Mouse (Mus musculus) midbrain, postnatal 0 days (tissue): ENCODE measurements around the gene Aarsd1. TPM values are rescaled to one million over a fixed set of nuclear protein-coding genes. Genes with fewer than 3 reads are reported as not detected.

ENCODE experiments used
- ATAC-seq: fragments of 200-750 bp; cut with Nextera tagmentation; 2 replicates; pipeline ENCODE4 v1.8.0; 2017; ENCODE audit warnings: moderate number of reproducible peaks, mild to moderate bottlenecking, moderate TSS enrichment, moderate library complexity; ENCODE audit not compliant: low FRiP score
- DNase-seq: peaks from one replicate; pipeline ENCODE4 v3.0.0-alpha.2; 2015; ENCODE audit warnings: low spot score
- H3K27ac ChIP-seq: fragments of 300-500 bp; sonication (generic); 2 replicates; pipeline ENCODE4 v1.5.1; 2014; ENCODE audit warnings: low read depth, mild to moderate bottlenecking, low read length, mixed read lengths
- H3K27me3 ChIP-seq: fragments of 300-500 bp; sonication (generic); 2 replicates; pipeline ENCODE4 v1.6.1; 2014; ENCODE audit warnings: low read length, control low read depth, mixed read lengths; ENCODE audit not compliant: insufficient read depth
- H3K36me3 ChIP-seq: fragments of 300-500 bp; sonication (generic); 2 replicates; pipeline ENCODE4 v1.6.1; 2014; ENCODE audit warnings: low read length, control low read depth, mixed read lengths; ENCODE audit not compliant: insufficient read depth
- H3K4me1 ChIP-seq: fragments of 300-500 bp; sonication (generic); 2 replicates; pipeline ENCODE4 v1.6.1; 2014; ENCODE audit warnings: mild to moderate bottlenecking, control low read depth, antibody characterized with exemption, low read length, mixed read lengths; ENCODE audit not compliant: insufficient read depth
- H3K4me2 ChIP-seq: fragments of 300-500 bp; sonication (generic); 2 replicates; pipeline ENCODE4 v1.6.1; 2014; ENCODE audit warnings: low read depth, mild to moderate bottlenecking, low read length, mixed read lengths; ENCODE audit not compliant: poor library complexity, severe bottlenecking
- H3K4me3 ChIP-seq: fragments of 300-500 bp; sonication (generic); 2 replicates; pipeline ENCODE4 v1.5.1; 2014; ENCODE audit warnings: low read depth, mild to moderate bottlenecking, low read length, moderate library complexity
- H3K9ac ChIP-seq: fragments of 300-500 bp; sonication (generic); replicated peaks from 2 replicates; pipeline ENCODE4 v1.6.1; 2014; ENCODE audit warnings: mild to moderate bottlenecking, low read length, moderate library complexity, mixed read lengths; ENCODE audit not compliant: poor library complexity, severe bottlenecking
- H3K9me3 ChIP-seq: fragments of 300-500 bp; sonication (generic); 2 replicates; pipeline ENCODE4 v1.6.1; 2016; ENCODE audit warnings: low read length, control low read depth
- CTCF ChIP-seq: IDR thresholded peaks from 2 replicates; pipeline ENCODE4 v1.5.1; 2016; ENCODE audit warnings: antibody characterized with exemption, mild to moderate bottlenecking
- WGBS: fragments of 180-500 bp; shearing (Covaris S2); extraction: QIAGEN DNeasy Blood & Tissue Kit; methylation state at CpG from one replicate; pipeline ENCODE4 v1.1.7; 2014; 5-methylcytosine and 5-hydroxymethylcytosine counted together
- polyA plus RNA-seq: library from polyadenylated mRNA; unstranded; fragments of >200 nt; fragmentation: Nextera tagmentation; extraction: Ambion mirVana; gene quantifications from 2 replicates; pipeline ENCODE4 v1.2.1, GENCODE M21; 2015
- total RNA-seq: library from RNA; depleted of rRNA; stranded (reverse); fragments of >200 nt; gene quantifications from 2 replicates; pipeline ENCODE4 v1.2.3, GENCODE M21; 2014

Aarsd1 gene
- total and polyA plus RNA-seq, 2 experiments from 2014 or later: 67.4 to 107 TPM

DNA sequence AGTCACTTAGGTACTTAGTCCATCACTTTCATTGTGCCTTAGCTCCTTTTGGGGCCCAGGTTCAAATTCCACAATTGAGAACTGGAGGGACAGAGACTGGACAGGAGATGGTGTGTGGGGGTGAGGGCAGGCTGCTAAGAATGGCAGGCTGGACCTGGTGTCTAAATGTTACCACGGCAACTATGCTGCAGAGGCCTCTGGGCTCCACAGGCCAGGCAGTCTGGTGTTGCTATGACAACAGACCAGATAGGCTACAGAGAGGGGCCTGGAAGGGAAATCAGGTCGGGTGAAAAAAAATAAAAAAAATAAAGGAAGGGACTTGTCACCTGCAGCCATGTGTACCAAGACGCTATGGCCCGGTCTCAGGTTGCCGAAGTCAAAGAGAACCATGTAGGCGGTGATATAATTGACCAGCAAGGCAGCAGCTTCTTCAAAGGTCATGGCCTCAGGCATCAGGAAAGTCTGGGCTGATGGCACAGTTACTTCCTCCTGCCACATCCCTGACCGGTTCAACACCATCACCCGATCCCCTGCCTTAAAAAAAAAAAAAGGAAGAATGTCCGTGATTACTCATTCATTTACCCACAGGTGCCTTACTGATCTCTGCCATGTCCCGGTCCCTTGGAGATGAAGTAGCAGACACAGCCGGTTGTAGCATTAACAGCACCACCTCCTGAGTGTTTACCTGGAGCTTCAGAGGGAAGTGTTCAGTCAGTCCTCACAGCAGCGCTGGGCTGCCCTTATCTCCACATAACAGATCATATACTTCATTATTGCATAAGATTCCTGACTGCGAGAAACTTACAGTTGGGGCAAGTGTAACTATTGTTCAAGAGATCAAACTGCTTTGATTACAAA, 45.4 kb upstream of the Aarsd1 start:
- peak; percentile 32; the same call in 1 of the 2 replicates for ATAC-seq
- 21% methylated on average over 13 of the region's 13 CpGs for WGBS

DNA sequence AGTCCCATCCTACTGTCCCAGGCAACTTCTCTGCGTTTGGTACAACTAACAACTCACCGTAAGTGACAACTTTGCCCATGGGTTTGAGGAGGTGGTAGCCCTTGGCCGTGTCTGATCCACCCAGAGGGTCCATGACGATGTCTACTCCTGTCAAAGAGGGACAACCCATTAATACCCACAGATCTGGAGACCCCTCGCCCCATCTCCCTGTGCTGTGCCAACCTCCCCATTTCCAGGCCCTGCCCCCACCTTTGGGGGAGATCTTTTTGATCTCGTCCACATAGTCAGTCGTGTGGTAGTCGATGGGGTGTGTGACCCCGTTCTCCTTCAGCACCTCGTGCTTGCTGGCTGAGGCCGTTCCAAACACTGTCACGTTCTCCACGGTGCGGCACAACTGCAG, 44.7 kb upstream of the Aarsd1 start:
- DNase-seq: no peak
- ATAC-seq: no peak
- Histone ChIP-seq H3K9me3 (no peaks in the 10 kb centered on the region), H3K4me3 (no peak overlapping the region), H3K27ac (no peak overlapping the region; the same call in 1 of the 2 replicates), H3K36me3 (peaks cover 42% of the 10 kb centered on the region), H3K4me2 (no peak overlapping the region), H3K4me1 (peaks cover 23% of the 10 kb centered on the region), H3K9ac (no peak overlapping the region), H3K27me3 (no peaks in the 10 kb centered on the region)
- 50% methylated on average over 14 of the region's 14 CpGs for WGBS
- no peak for TF ChIP-seq CTCF

More for the DNA sequence above, 45.4 kb upstream of the Aarsd1 start:
- no peak overlapping the region; the same call in 1 of the 2 replicates for H3K27ac ChIP-seq
- no peaks in the 10 kb centered on the region for H3K27me3 ChIP-seq
- DNase-seq: peak; percentile 82
- H3K4me3 ChIP-seq: peak overlapping the region; percentile 96; the same call in 1 of the 2 replicates
- 0 out of 2 replicates have a peak overlapping the region, but pooled peaks have one; percentile 90 for H3K9ac ChIP-seq
- H3K9me3 ChIP-seq: no peaks in the 10 kb centered on the region
- H3K4me1 ChIP-seq: peaks cover 23% of the 10 kb centered on the region
- H3K4me2 ChIP-seq: peak overlapping the region; percentile 85
- no peak for TF ChIP-seq CTCF
- H3K36me3 ChIP-seq: peaks cover 38% of the 10 kb centered on the region

DNA sequence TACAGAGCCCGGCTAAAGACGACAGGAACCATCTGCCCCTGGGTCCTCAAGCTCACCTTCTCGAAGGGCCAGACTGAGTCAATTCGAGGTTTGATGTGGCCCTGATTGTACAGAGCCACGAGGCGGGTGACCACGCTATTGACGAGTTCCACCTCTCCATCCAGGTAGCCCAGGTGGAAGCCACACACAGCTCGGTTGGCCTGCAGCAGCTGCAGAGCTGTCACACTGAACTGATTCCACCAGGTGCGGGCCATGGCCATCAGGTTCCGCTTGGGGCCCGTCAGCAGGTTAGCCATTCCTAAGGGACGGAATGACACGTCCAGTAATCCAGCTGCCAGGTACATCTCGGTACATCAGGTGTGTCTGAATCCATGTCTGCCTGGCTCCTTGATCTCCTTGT, 42.9 kb upstream of the Aarsd1 start:
- H3K9me3 ChIP-seq: no peaks in the 10 kb centered on the region
- WGBS: 90% methylated on average over 15 of the region's 15 CpGs
- DNase-seq (no peak), ATAC-seq (no peak)
- no peaks in the 10 kb centered on the region for H3K27me3 ChIP-seq
- no peak overlapping the region for H3K4me3 ChIP-seq
- peaks cover 20% of the 10 kb centered on the region for H3K4me1 ChIP-seq
- no peak overlapping the region for H3K27ac ChIP-seq
- peaks cover 42% of the 10 kb centered on the region for H3K36me3 ChIP-seq
- H3K9ac ChIP-seq: no peak overlapping the region
- H3K4me2 ChIP-seq: no peak overlapping the region
- TF ChIP-seq CTCF: no peak

DNA sequence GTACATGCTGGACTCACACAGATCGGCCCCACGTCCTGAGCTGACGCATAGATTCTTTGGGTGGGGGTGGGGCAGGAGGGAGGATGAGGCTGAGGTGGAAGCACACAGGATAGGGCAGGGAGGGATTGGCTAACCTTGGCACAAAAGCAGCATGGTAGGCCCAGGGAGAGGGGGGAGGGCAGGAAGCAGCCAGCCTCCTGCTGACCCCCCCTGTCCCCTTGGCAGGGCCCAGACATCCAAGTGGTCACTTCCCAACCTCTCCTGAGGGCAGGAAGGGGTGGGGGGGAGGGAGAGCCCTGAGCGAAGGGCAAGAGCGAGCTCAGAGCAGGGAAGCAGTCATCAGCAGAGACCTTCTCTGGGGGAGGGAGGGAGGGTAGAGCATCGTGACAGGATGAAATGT, 42.3 kb upstream of the Aarsd1 start:
- Histone ChIP-seq H3K4me3 (no peak overlapping the region), H3K9me3 (no peaks in the 10 kb centered on the region), H3K36me3 (peaks cover 42% of the 10 kb centered on the region), H3K27me3 (no peaks in the 10 kb centered on the region), H3K4me1 (peaks cover 20% of the 10 kb centered on the region), H3K27ac (no peak overlapping the region), H3K9ac (no peak overlapping the region), H3K4me2 (no peak overlapping the region)
- DNase-seq: no peak
- no peak for TF ChIP-seq CTCF
- ATAC-seq: no peak
- 44% methylated on average over 6 of the region's 6 CpGs for WGBS

DNA sequence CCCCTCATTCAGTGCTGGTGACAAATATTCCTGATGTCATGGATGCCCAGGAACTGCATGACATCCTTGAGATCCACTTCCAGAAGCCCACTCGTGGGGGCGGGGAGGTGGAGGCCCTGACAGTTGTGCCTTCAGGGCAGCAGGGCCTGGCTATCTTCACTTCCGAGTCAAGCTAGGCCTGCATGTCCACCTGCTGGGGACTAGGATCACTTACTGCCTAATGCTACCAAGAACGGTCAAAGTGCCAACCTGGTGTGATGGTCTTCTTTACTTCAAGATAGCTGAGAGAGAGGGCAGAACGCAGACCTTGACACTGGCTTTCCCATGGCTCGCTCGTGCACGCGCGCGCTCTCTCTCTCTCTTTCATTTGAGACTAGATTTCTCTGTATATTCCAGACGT, 40.8 kb upstream of the Aarsd1 start:
- H3K9ac ChIP-seq: no peak overlapping the region
- peaks cover 42% of the 10 kb centered on the region for H3K36me3 ChIP-seq
- ATAC-seq: no peak
- H3K4me3 ChIP-seq: no peak overlapping the region
- no peak for TF ChIP-seq CTCF
- DNase-seq: no peak
- no peak overlapping the region for H3K27ac ChIP-seq
- H3K27me3 ChIP-seq: no peaks in the 10 kb centered on the region
- no peaks in the 10 kb centered on the region for H3K9me3 ChIP-seq
- H3K4me1 ChIP-seq: peaks cover 7% of the 10 kb centered on the region
- H3K4me2 ChIP-seq: no peak overlapping the region
- 86% methylated on average over 12 of the region's 12 CpGs for WGBS

DNA sequence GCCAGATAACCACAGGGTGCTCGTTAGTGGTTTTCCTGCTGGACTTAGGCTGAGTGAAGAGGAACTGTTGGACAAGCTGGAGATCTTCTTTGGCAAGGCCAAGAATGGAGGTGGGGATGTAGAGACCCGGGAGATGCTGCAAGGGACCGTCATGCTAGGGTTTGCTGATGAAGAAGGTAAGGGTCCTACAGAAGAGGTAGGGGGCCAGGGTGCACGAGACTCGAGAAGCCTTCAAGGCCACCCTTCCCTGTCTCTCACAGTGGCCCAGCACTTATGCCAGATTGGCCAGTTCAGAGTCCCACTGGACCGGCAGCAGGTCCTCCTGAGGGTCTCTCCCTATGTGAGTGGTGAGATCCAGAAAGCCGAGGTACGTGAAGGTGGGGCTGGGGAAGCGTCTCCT, 40.2 kb upstream of the Aarsd1 start:
- Histone ChIP-seq H3K4me2 (no peak overlapping the region), H3K9ac (no peak overlapping the region), H3K27ac (no peak overlapping the region), H3K36me3 (peaks cover 40% of the 10 kb centered on the region), H3K9me3 (no peaks in the 10 kb centered on the region), H3K4me1 (0 out of 2 replicates have a peak, but pooled peaks cover 2% of the 10 kb centered on the region), H3K27me3 (no peaks in the 10 kb centered on the region), H3K4me3 (no peak overlapping the region)
- TF ChIP-seq CTCF: no peak
- WGBS: 92% methylated on average over 9 of the region's 9 CpGs
- ATAC-seq: no peak
- DNase-seq: no peak
